ENCODE assay signal across 34 mouse cellular contexts in genomic region chr7:19859740-19860139, GRCm38 (mm10). TPM values are rescaled to one million over a fixed set of nuclear protein-coding genes. Genes with fewer than 3 reads are reported as not detected.
DNase-seq lines count a peak whose midpoint lies in the region; ATAC-seq lines count a peak whose summit lies in the region.
"Had no signal": no experiment of that assay in that cellular context is flagged by ENCODE, and none has a peak within 500 bp of the region (broad histone marks: within the 10 kb centered on the region; RNA-seq: fewer than 3 reads in every experiment).

No protein-coding gene starts in this region.

- ATAC-seq in CD4-positive, CD25-positive, alpha-beta regulatory T cell, adult 4 months, result no peak
- ATAC-seq: forebrain, embryonic 15.5 days; hindbrain, embryonic 16.5 days had no signal

- DNase-seq in CD4-positive, CD25-positive, alpha-beta regulatory T cell, adult 2 months (ENCODE audit: low read depth, low spot score), result peak; percentile 40
- peak; percentile 41 for DNase-seq in CD4-positive helper T cell, adult 2 months (ENCODE audit: low read depth, low spot score)
- DNase-seq in naive thymus-derived CD4-positive, alpha-beta T cell, adult 2 months (ENCODE audit: low read depth), result peak; percentile 61
- peak; percentile 58 for DNase-seq in thymus, postnatal 25 days
- DNase-seq in kidney, postnatal 4 days, result no peak
- DNase-seq in frontal cortex, postnatal 14 days (ENCODE audit: low spot score in 2 of 2), result no peak
- DNase-seq in adrenal gland, adult 18-20 months (ENCODE audit: low spot score in 2 of 2), result no peak
- DNase-seq: adrenal gland, adult 2 months; adrenal gland, postnatal 14 days; cerebellum, adult 11-12 months; cerebellum, adult 8-10 months; cerebellum, postnatal 10 days; cerebellum, postnatal 36 days; embryo, embryonic 11 days; gastrocnemius, postnatal 10 days; heart, adult 11 months; heart, postnatal 10 days; heart, postnatal 36 days had no signal

RNA-seq across cellular contexts. Expression of gene Ceacam16, which starts 1.4 kb away (rescaled TPM):
- not detected for polyA plus RNA-seq in CD4-positive, CD25-positive, alpha-beta regulatory T cell, adult 4 months (2017; shearing (Covaris generic))
- not detected for total RNA-seq in adrenal gland, adult 18-20 months (2021)
- total RNA-seq: adrenal gland, adult 2 months; gastrocnemius, adult 18-20 months; gastrocnemius, postnatal 10 days; gastrocnemius, postnatal 4 days; heart, postnatal 10 days had no signal
- polyA plus RNA-seq: cortical plate, adult 2 months; embryonic facial prominence, embryonic 10.5 days; embryonic facial prominence, embryonic 13.5 days; erythroblast, embryonic 14.5 days; forebrain, embryonic 12.5 days; heart, embryonic 12.5 days; heart, embryonic 15.5 days; hindbrain, embryonic 10.5 days had no signal

RNA-seq across cellular contexts. Expression of gene Gm19345, which starts 7.9 kb away (rescaled TPM):
- not detected for polyA plus RNA-seq in CD4-positive, CD25-positive, alpha-beta regulatory T cell, adult 4 months (2017; shearing (Covaris generic))
- total RNA-seq in adrenal gland, adult 18-20 months (2021), result not detected
- total RNA-seq: adrenal gland, postnatal 4 days; gastrocnemius, adult 18-20 months; gastrocnemius, postnatal 10 days; gastrocnemius, postnatal 4 days; heart, adult 8-10 months; heart, postnatal 10 days; heart, postnatal 36 days had no signal
- polyA plus RNA-seq: embryonic facial prominence, embryonic 10.5 days; erythroblast, embryonic 14.5 days; heart, embryonic 12.5 days; heart, embryonic 15.5 days had no signal

RNA-seq across cellular contexts. Expression of gene Ceacam19, which starts 28.0 kb away (rescaled TPM):
- polyA plus RNA-seq in CD4-positive, CD25-positive, alpha-beta regulatory T cell, adult 4 months (2017; shearing (Covaris generic)), result not detected
- total RNA-seq in adrenal gland, adult 18-20 months (2021), result not detected
- total RNA-seq: adrenal gland, adult 2 months; adrenal gland, postnatal 14 days; adrenal gland, postnatal 4 days; gastrocnemius, adult 18-20 months; gastrocnemius, postnatal 10 days; gastrocnemius, postnatal 4 days; heart, adult 8-10 months; heart, postnatal 10 days; heart, postnatal 36 days had no signal
- polyA plus RNA-seq: adrenal gland, adult 2 months; cortical plate, adult 2 months; embryonic facial prominence, embryonic 10.5 days; erythroblast, embryonic 14.5 days; forebrain, embryonic 12.5 days; forebrain, embryonic 15.5 days; heart, embryonic 12.5 days; heart, embryonic 15.5 days; hindbrain, embryonic 10.5 days; hindbrain, embryonic 13.5 days; hindbrain, embryonic 16.5 days had no signal

RNA-seq across cellular contexts. Expression of gene Bcl3, which starts 37.2 kb away (rescaled TPM):
- 10 to 100 TPM; 16.0 to 20.5 TPM for polyA plus RNA-seq in CD4-positive, CD25-positive, alpha-beta regulatory T cell, adult 4 months (2017; shearing (Covaris generic))
- total RNA-seq in adrenal gland, adult 18-20 months (2021), result 10 to 100 TPM; 21.9 to 34.8 TPM

Comparison
In these comparisons a context has a peak if more than half of its experiments do, and no peak if none do; other contexts are left out.
1. DNase-seq: peak in CD4-positive, CD25-positive, alpha-beta regulatory T cell, adult 2 months (single experiment), CD4-positive helper T cell, adult 2 months (single experiment), naive thymus-derived CD4-positive, alpha-beta T cell, adult 2 months (single experiment) and thymus, postnatal 25 days (single experiment); none in kidney, postnatal 4 days (0 of 2), frontal cortex, postnatal 14 days (0 of 2) and adrenal gland, adult 18-20 months (0 of 2).